Mouse (Mus musculus): Measurements from ENCODE around the gene Cox7a2.

GRCm38 (mm10) chr9:79714471-79715045 is 45.1 kb downstream of the Cox7a2 start:
- TF ChIP-seq POLR2A (IDR thresholded peaks at IDR 0.05; ENCODE audit: low read depth, low read length): no peak
- TF ChIP-seq CTCF (IDR thresholded peaks at IDR 0.05; ENCODE audit: extremely low read depth, insufficient read length, insufficient replicate concordance, low read depth, low read length): no peak
